Mouse (Mus musculus): ENCODE results near the gene Zhx3.

DNA sequence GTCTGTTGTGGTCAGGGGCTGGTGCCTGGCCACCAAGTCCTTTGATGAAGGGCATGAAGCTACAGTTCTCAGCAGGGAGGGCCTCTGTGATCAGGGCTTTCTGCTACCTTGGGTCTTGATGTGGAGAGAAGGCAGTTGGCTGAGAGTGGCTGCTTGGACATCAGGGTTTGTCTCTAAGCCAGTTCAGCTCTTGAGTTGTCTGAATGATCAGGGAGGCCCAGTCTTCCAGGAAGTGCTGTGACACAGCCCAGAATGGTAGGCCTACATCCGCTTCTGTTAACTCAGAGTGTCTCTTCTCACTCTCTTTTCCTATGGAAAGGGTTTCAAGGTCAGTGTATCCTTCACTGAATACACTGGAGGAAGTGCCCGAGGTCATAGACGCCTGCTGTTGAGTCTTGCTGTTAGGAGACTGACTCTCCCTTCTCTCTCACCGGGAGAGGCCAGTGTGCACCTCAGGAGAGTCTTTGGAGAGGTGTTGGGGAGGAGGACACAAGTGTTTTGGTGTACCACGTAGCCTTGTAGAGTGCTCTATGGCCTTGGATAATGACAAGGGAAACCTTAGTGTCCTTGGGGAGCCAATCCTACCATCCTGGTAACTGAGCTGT is 137.0 kb downstream of the Zhx3 start:
- TF ChIP-seq CTCF (IDR thresholded peaks at IDR 0.05; ENCODE audit: low read depth) (no peak), EP300 (IDR thresholded peaks at IDR 0.05; ENCODE audit: low read depth) (no peak)
